Mouse (Mus musculus): ENCODE measurements at regions not wholly inside any gene's neighbourhood (a gene's known extent, or its start where the extent isn't known, plus 50 kb on each side); places are given as distances from the start of the nearest gene placed in this dataset.

- Histone ChIP-seq H3K4me2 (replicated peaks; ENCODE audit: low read depth) (no peak overlapping the region), H3K9me3 (ENCODE audit: control insufficient read depth) (no peaks in the 10 kb centered on the region), H3K9ac (ENCODE audit: low read depth, low read length) (no peak overlapping the region), H3K27ac (ENCODE audit: low read depth, low read length) (no peak overlapping the region), H3K4me3 (ENCODE audit: low read depth, low read length) (no peak overlapping the region), H3K36me3 (ENCODE audit: control insufficient read depth, insufficient read depth) (no peaks in the 10 kb centered on the region), H3K4me1 (replicated peaks; ENCODE audit: control insufficient read depth, insufficient read depth, low read length) (no peaks in the 10 kb centered on the region), H3K27me3 (replicated peaks; ENCODE audit: control insufficient read depth, insufficient read depth, low read length) (no peaks in the 10 kb centered on the region)
- no peak for TF ChIP-seq CTCF (IDR thresholded peaks at IDR 0.05; ENCODE audit: low read depth)
- WGBS: 79% methylated on average over 6 of the region's 6 CpGs
- ATAC-seq: no peak
Observed at GRCm38 (mm10) chr14:105570156-105570555, 311.8 kb downstream of the Ndfip2 start.

GRCm38 (mm10) chr14:105565827-105566226 lies 307.5 kb downstream of the Ndfip2 start:
- WGBS: 77% methylated on average over 16 of the region's 16 CpGs
- Histone ChIP-seq H3K36me3 (ENCODE audit: control insufficient read depth, insufficient read depth) (no peaks in the 10 kb centered on the region), H3K4me3 (ENCODE audit: low read depth, low read length) (no peak overlapping the region)

GRCm38 (mm10) chr14:105562843-105563242 lies 304.5 kb downstream of the Ndfip2 start:
- 84% methylated on average over 2 of the region's 2 CpGs for WGBS
- no peaks in the 10 kb centered on the region for H3K27me3 ChIP-seq (replicated peaks; ENCODE audit: control insufficient read depth, insufficient read depth, low read length)
- no peak overlapping the region for H3K4me2 ChIP-seq (replicated peaks; ENCODE audit: low read depth)
- H3K9ac ChIP-seq (ENCODE audit: low read depth, low read length): no peak overlapping the region
- no peaks in the 10 kb centered on the region for H3K9me3 ChIP-seq (ENCODE audit: control insufficient read depth)
- no peak for ATAC-seq
- TF ChIP-seq CTCF (IDR thresholded peaks at IDR 0.05; ENCODE audit: low read depth): no peak
- H3K27ac ChIP-seq (ENCODE audit: low read depth, low read length): no peak overlapping the region
- H3K4me3 ChIP-seq (ENCODE audit: low read depth, low read length): no peak overlapping the region
- no peaks in the 10 kb centered on the region for H3K36me3 ChIP-seq (ENCODE audit: control insufficient read depth, insufficient read depth)
- no peaks in the 10 kb centered on the region for H3K4me1 ChIP-seq (replicated peaks; ENCODE audit: control insufficient read depth, insufficient read depth, low read length)

More at GRCm38 (mm10) chr14:105565827-105566226, 307.5 kb downstream of the Ndfip2 start:
- Histone ChIP-seq H3K9me3 (ENCODE audit: control insufficient read depth) (no peaks in the 10 kb centered on the region), H3K27me3 (replicated peaks; ENCODE audit: control insufficient read depth, insufficient read depth, low read length) (no peaks in the 10 kb centered on the region), H3K27ac (ENCODE audit: low read depth, low read length) (no peak overlapping the region), H3K9ac (ENCODE audit: low read depth, low read length) (no peak overlapping the region), H3K4me1 (replicated peaks; ENCODE audit: control insufficient read depth, insufficient read depth, low read length) (no peaks in the 10 kb centered on the region), H3K4me2 (replicated peaks; ENCODE audit: low read depth) (no peak overlapping the region)
- no peak for ATAC-seq
- TF ChIP-seq CTCF (IDR thresholded peaks at IDR 0.05; ENCODE audit: low read depth): no peak

GRCm38 (mm10) chr14:105556813-105557212 lies 298.4 kb downstream of the Ndfip2 start:
- no peak overlapping the region for H3K9ac ChIP-seq (ENCODE audit: low read depth, low read length)
- no peak overlapping the region for H3K4me2 ChIP-seq (replicated peaks; ENCODE audit: low read depth)
- no peak overlapping the region for H3K27ac ChIP-seq (ENCODE audit: low read depth, low read length)
- 67% methylated on average over 3 of the region's 3 CpGs for WGBS
- no peak for ATAC-seq
- H3K36me3 ChIP-seq (ENCODE audit: control insufficient read depth, insufficient read depth): no peaks in the 10 kb centered on the region
- no peaks in the 10 kb centered on the region for H3K27me3 ChIP-seq (replicated peaks; ENCODE audit: control insufficient read depth, insufficient read depth, low read length)
- no peaks in the 10 kb centered on the region for H3K4me1 ChIP-seq (replicated peaks; ENCODE audit: control insufficient read depth, insufficient read depth, low read length)
- H3K9me3 ChIP-seq (ENCODE audit: control insufficient read depth): no peaks in the 10 kb centered on the region
- TF ChIP-seq CTCF (IDR thresholded peaks at IDR 0.05; ENCODE audit: low read depth): peak; percentile 42
- no peak overlapping the region for H3K4me3 ChIP-seq (ENCODE audit: low read depth, low read length)

GRCm38 (mm10) chr14:105544066-105544465 lies 285.7 kb downstream of the Ndfip2 start:
- Histone ChIP-seq H3K36me3 (ENCODE audit: control insufficient read depth, insufficient read depth) (no peaks in the 10 kb centered on the region), H3K4me2 (replicated peaks; ENCODE audit: low read depth) (no peak overlapping the region), H3K9ac (ENCODE audit: low read depth, low read length) (no peak overlapping the region), H3K9me3 (ENCODE audit: control insufficient read depth) (no peaks in the 10 kb centered on the region), H3K27ac (ENCODE audit: low read depth, low read length) (no peak overlapping the region), H3K4me1 (replicated peaks; ENCODE audit: control insufficient read depth, insufficient read depth, low read length) (no peaks in the 10 kb centered on the region), H3K27me3 (replicated peaks; ENCODE audit: control insufficient read depth, insufficient read depth, low read length) (no peaks in the 10 kb centered on the region; the same call in 1 of the 2 replicates), H3K4me3 (ENCODE audit: low read depth, low read length) (no peak overlapping the region)
- 90% methylated on average over 3 of the region's 3 CpGs for WGBS
- ATAC-seq: no peak
- no peak for TF ChIP-seq CTCF (IDR thresholded peaks at IDR 0.05; ENCODE audit: low read depth)

- H3K9me3 ChIP-seq (ENCODE audit: control insufficient read depth): no peaks in the 10 kb centered on the region
- H3K4me3 ChIP-seq (ENCODE audit: low read depth, low read length): no peak overlapping the region
- no peaks in the 10 kb centered on the region for H3K4me1 ChIP-seq (replicated peaks; ENCODE audit: control insufficient read depth, insufficient read depth, low read length)
- H3K4me2 ChIP-seq (replicated peaks; ENCODE audit: low read depth): no peak overlapping the region
- no peak for TF ChIP-seq CTCF (IDR thresholded peaks at IDR 0.05; ENCODE audit: low read depth)
- no peaks in the 10 kb centered on the region for H3K36me3 ChIP-seq (ENCODE audit: control insufficient read depth, insufficient read depth)
- H3K27me3 ChIP-seq (replicated peaks; ENCODE audit: control insufficient read depth, insufficient read depth, low read length): no peaks in the 10 kb centered on the region; the same call in 1 of the 2 replicates
- H3K9ac ChIP-seq (ENCODE audit: low read depth, low read length): no peak overlapping the region
- no peak for ATAC-seq
- no peak overlapping the region for H3K27ac ChIP-seq (ENCODE audit: low read depth, low read length)
- 44% methylated on average over 15 of the region's 15 CpGs for WGBS
Observed at GRCm38 (mm10) chr14:105542486-105543145, 284.2 kb downstream of the Ndfip2 start.
